Mouse (Mus musculus): ENCODE results near the gene Lmna. TPM values are rescaled to one million over a fixed set of nuclear protein-coding genes. Genes with fewer than 3 reads are reported as not detected.
A peak's percentile ranks its signal among the peaks of the same experiment; 100 is the strongest.

Lmna gene
- polyA plus RNA-seq, 1 experiment = 51.4 TPM

- TF ChIP-seq POLR2A (IDR thresholded peaks at IDR 0.05; ENCODE audit: borderline replicate concordance, insufficient read depth, low read length) (no peak), CTCF (IDR thresholded peaks at IDR 0.05; ENCODE audit: borderline replicate concordance, insufficient read depth, low read depth, low read length) (no peak)
- WGBS = 44% methylated on average over 11 of the region's 11 CpGs
- Histone ChIP-seq H3K27me3 (ENCODE audit: control insufficient read depth, insufficient read depth, low read length) (no peaks in the 10 kb centered on the region), H3K4me3 (replicated peaks; ENCODE audit: insufficient read depth, low read depth, low read length) (peak overlapping the region; percentile 84), H3K4me1 (ENCODE audit: control insufficient read depth, insufficient read depth, low read length) (peaks cover 16% of the 10 kb centered on the region), H3K27ac (ENCODE audit: insufficient read depth, low read length) (no peak overlapping the region)
- peak in 1 of 2 experiments; percentile 22 for DNase-seq
Measured at GRCm38 (mm10) chr3:88530082-88530864, 20.5 kb upstream of the Lmna start.

DNA sequence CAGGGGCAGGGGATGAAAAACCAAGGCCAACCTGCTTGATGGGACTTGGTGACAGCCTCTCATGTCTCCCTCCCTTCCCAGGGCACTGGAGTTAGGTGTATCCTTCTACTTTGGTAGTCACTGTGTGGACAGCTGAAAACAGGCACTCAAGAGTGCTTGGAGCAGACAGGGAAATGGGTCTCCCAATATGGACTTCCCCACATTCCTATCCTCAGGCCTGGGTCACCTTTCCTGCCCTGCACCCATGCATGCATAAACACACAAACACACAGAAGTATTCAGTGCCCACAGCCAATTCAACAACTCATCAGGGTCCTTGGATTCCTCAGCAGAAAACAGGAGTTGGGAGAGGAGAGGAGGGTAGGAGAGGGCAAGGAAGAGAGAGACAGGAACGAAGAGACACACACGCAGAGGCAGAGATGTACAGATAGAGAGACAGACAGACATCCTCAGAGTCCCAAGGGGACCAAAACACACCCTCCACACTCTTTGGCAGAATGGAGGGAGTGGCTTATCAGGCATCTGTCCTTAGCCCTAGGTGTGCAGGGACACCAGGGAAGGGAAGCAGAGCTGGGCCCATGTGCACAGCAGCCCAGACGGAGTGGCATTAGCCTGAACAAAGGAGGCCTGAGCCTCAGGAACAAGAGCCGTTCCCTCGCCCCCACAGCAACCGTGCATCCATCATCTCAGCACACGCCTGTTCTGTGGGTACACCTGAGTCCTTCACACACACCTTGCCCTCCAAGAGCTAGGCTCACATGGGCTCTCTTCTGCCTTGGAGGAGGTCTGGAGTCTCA is 19.6 kb upstream of the Lmna start:
- no peak overlapping the region for H3K4me3 ChIP-seq (replicated peaks; ENCODE audit: insufficient read depth, low read depth, low read length)

GRCm38 (mm10) chr3:88528646-88529045 is 18.9 kb upstream of the Lmna start:
- no peak for TF ChIP-seq CTCF (IDR thresholded peaks at IDR 0.05; ENCODE audit: borderline replicate concordance, insufficient read depth, low read depth, low read length)
- TF ChIP-seq POLR2A (IDR thresholded peaks at IDR 0.05; ENCODE audit: borderline replicate concordance, insufficient read depth, low read length) = no peak
- H3K4me1 ChIP-seq (ENCODE audit: control insufficient read depth, insufficient read depth, low read length) = peaks cover 16% of the 10 kb centered on the region
- H3K27ac ChIP-seq (ENCODE audit: insufficient read depth, low read length) = no peak overlapping the region
- no peak overlapping the region for H3K4me3 ChIP-seq (replicated peaks; ENCODE audit: insufficient read depth, low read depth, low read length)
- 91% methylated on average over 11 of the region's 11 CpGs for WGBS
- H3K27me3 ChIP-seq (ENCODE audit: control insufficient read depth, insufficient read depth, low read length) = no peaks in the 10 kb centered on the region
- no peak for DNase-seq

More for the DNA sequence above, 19.6 kb upstream of the Lmna start:
- Histone ChIP-seq H3K4me1 (ENCODE audit: control insufficient read depth, insufficient read depth, low read length) (peaks cover 16% of the 10 kb centered on the region), H3K27ac (ENCODE audit: insufficient read depth, low read length) (no peak overlapping the region), H3K27me3 (ENCODE audit: control insufficient read depth, insufficient read depth, low read length) (no peaks in the 10 kb centered on the region)
- WGBS = 53% methylated on average over 7 of the region's 7 CpGs
- TF ChIP-seq CTCF (IDR thresholded peaks at IDR 0.05; ENCODE audit: borderline replicate concordance, insufficient read depth, low read depth, low read length) (no peak), POLR2A (IDR thresholded peaks at IDR 0.05; ENCODE audit: borderline replicate concordance, insufficient read depth, low read length) (no peak)
- DNase-seq = peak in 1 of 2 experiments; percentile 19

DNA sequence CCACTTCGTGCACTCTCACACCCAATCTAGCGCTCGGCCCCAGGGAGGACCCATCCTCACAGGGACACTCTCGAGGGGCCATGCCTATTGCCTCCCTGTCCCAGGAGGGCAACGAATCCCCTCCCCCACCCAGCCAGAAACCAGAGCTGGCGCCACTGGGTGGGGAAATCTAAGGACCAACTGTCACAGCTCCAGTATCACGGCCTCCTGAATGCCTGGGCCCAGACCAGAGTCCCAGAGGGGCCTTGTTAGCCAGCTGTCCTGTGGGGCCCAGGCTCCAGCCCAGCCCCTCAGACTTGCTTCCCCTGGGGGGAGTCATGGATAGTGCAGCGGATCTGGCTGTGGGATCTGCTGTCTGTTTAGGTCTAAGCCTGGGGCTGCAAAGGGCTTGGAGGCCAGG is 17.8 kb upstream of the Lmna start:
- H3K4me3 ChIP-seq (replicated peaks; ENCODE audit: insufficient read depth, low read depth, low read length) = no peak overlapping the region
- WGBS = 47% methylated on average over 8 of the region's 8 CpGs
- TF ChIP-seq POLR2A (IDR thresholded peaks at IDR 0.05; ENCODE audit: borderline replicate concordance, insufficient read depth, low read length) (no peak), CTCF (IDR thresholded peaks at IDR 0.05; ENCODE audit: borderline replicate concordance, insufficient read depth, low read depth, low read length) (no peak)
- H3K4me1 ChIP-seq (ENCODE audit: control insufficient read depth, insufficient read depth, low read length) = peaks cover 13% of the 10 kb centered on the region
- no peak overlapping the region for H3K27ac ChIP-seq (ENCODE audit: insufficient read depth, low read length)
- DNase-seq = peak in 1 of 2 experiments; percentile 16
- H3K27me3 ChIP-seq (ENCODE audit: control insufficient read depth, insufficient read depth, low read length) = no peaks in the 10 kb centered on the region

DNA sequence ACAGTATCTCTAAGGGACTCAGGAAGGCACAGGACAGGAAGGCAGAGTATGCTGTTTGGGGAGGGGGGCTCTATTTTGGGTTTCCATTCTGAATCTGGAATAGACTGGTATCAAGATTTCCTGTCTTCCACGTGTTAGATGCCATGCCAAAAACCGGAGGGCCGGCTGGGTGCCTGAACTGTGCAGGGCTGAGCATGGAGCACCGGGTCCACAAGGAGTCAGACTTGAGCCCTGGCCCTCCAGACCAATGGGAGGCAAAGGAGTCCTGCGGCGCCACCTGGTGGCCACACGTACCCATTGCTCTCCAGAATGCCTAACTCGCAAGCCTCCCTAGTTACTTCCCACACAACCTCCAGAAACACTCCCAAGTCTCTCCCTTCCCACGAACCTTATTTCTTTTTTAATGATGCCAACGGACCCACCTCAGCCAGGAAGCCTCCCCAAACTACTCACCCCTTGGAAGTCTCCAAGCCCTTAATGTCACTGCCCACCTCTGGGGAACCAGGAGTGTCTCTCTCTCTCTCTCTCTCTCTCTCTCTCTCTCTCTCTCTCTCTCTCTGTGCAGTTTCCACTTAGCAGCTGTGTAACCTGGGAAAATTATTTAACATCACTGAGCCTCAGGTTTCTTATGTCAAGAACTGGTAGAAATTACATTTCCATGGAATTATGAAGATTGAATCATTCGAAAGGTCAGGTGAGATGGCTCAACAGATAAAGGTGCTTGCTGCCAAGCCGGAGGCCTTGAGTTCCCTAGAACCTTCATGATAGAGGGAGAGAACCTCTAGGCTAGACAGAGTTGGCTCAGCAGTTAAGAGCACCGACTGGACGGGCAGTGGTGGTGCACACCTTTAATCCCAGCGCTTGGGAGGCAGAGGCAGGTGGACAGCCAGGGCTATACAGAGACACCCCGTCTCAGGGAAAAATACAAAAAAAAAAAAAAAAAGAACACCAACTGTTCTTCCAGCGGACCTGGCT is 16.7 kb upstream of the Lmna start:
- WGBS = 29% methylated on average over 17 of the region's 17 CpGs
- no peak overlapping the region for H3K4me3 ChIP-seq (replicated peaks; ENCODE audit: insufficient read depth, low read depth, low read length)

GRCm38 (mm10) chr3:88525021-88525420 is 15.3 kb upstream of the Lmna start:
- no peak for DNase-seq
- 79% methylated on average over 5 of the region's 5 CpGs for WGBS
- TF ChIP-seq POLR2A (IDR thresholded peaks at IDR 0.05; ENCODE audit: borderline replicate concordance, insufficient read depth, low read length) = no peak
- TF ChIP-seq CTCF (IDR thresholded peaks at IDR 0.05; ENCODE audit: borderline replicate concordance, insufficient read depth, low read depth, low read length) = no peak
- H3K27ac ChIP-seq (ENCODE audit: insufficient read depth, low read length) = no peak overlapping the region
- H3K4me1 ChIP-seq (ENCODE audit: control insufficient read depth, insufficient read depth, low read length) = peaks cover 6% of the 10 kb centered on the region
- no peaks in the 10 kb centered on the region for H3K27me3 ChIP-seq (ENCODE audit: control insufficient read depth, insufficient read depth, low read length)
- H3K4me3 ChIP-seq (replicated peaks; ENCODE audit: insufficient read depth, low read depth, low read length) = no peak overlapping the region

More for the DNA sequence above, 16.7 kb upstream of the Lmna start:
- Histone ChIP-seq H3K27ac (ENCODE audit: insufficient read depth, low read length) (no peak overlapping the region), H3K27me3 (ENCODE audit: control insufficient read depth, insufficient read depth, low read length) (no peaks in the 10 kb centered on the region), H3K4me1 (ENCODE audit: control insufficient read depth, insufficient read depth, low read length) (peaks cover 12% of the 10 kb centered on the region)
- peak; percentile 100 for TF ChIP-seq CTCF (IDR thresholded peaks at IDR 0.05; ENCODE audit: borderline replicate concordance, insufficient read depth, low read depth, low read length)
- TF ChIP-seq POLR2A (IDR thresholded peaks at IDR 0.05; ENCODE audit: borderline replicate concordance, insufficient read depth, low read length) = no peak
- DNase-seq = peak; percentile 84 to 85

- Histone ChIP-seq H3K4me1 (ENCODE audit: control insufficient read depth, insufficient read depth, low read length) (no peaks in the 10 kb centered on the region; the same call in 1 of the 2 replicates), H3K27ac (ENCODE audit: insufficient read depth, low read length) (no peak overlapping the region), H3K4me3 (replicated peaks; ENCODE audit: insufficient read depth, low read depth, low read length) (no peak overlapping the region), H3K27me3 (ENCODE audit: control insufficient read depth, insufficient read depth, low read length) (no peaks in the 10 kb centered on the region)
- WGBS = 79% methylated on average over 8 of the region's 8 CpGs
- TF ChIP-seq POLR2A (IDR thresholded peaks at IDR 0.05; ENCODE audit: borderline replicate concordance, insufficient read depth, low read length) = no peak
- TF ChIP-seq CTCF (IDR thresholded peaks at IDR 0.05; ENCODE audit: borderline replicate concordance, insufficient read depth, low read depth, low read length) = no peak
- DNase-seq = no peak
Measured at GRCm38 (mm10) chr3:88523027-88523426, 13.3 kb upstream of the Lmna start.
